Mouse (Mus musculus) G1E-ER4 (cell line): ENCODE measurements around the gene Notch4. TPM values are rescaled to one million over a fixed set of nuclear protein-coding genes. Genes with fewer than 3 reads are reported as not detected.

Experiments
- GATA1 ChIP-seq: IDR thresholded peaks from one replicate; pipeline ENCODE4 v1.8.0; 2012; ENCODE audit warnings: low read length, inconsistent platforms
- polyA plus RNA-seq: library from polyadenylated mRNA; stranded (reverse); fragments of >175 nt; gene quantifications from 2 replicates; pipeline ENCODE4 v1.2.3, GENCODE M21; 2012

The Notch4 gene
- polyA plus RNA-seq, 1 experiment, result 0.78 TPM

GRCm38 (mm10) chr17:34588767-34589166, 24.7 kb downstream of the Notch4 start:
- TF ChIP-seq GATA1, result no peak

- no peak for TF ChIP-seq GATA1
Observed at GRCm38 (mm10) chr17:34589206-34589605, 25.1 kb downstream of the Notch4 start.

GRCm38 (mm10) chr17:34589681-34590101, 25.6 kb downstream of the Notch4 start, which contains the start of gene Gpsm3:
TSS of gene Gpsm3 (plus strand) at chr17:34589806.
- TF ChIP-seq GATA1, result no peak

- TF ChIP-seq GATA1, result no peak
Observed at GRCm38 (mm10) chr17:34590154-34590987, 26.3 kb downstream of the Notch4 start.

- no peak for TF ChIP-seq GATA1
Observed at GRCm38 (mm10) chr17:34591029-34591993, 27.2 kb downstream of the Notch4 start, which contains the start of gene Pbx2. TSS of gene Pbx2 (plus strand) at chr17:34591266.

- no peak for TF ChIP-seq GATA1
Observed at GRCm38 (mm10) chr17:34591994-34592375, 27.9 kb downstream of the Notch4 start.

- no peak for TF ChIP-seq GATA1
Observed at GRCm38 (mm10) chr17:34592581-34593549, 28.8 kb downstream of the Notch4 start.

GRCm38 (mm10) chr17:34593752-34594525, 29.9 kb downstream of the Notch4 start:
- TF ChIP-seq GATA1, result no peak

GRCm38 (mm10) chr17:34596098-34596497, 32.0 kb downstream of the Notch4 start:
- TF ChIP-seq GATA1, result no peak

GRCm38 (mm10) chr17:34597566-34598095, 33.6 kb downstream of the Notch4 start, which contains the start of gene Ager:
TSS of gene Ager (plus strand) at chr17:34597862.
- TF ChIP-seq GATA1, result no peak

GRCm38 (mm10) chr17:34599891-34600290, 35.8 kb downstream of the Notch4 start:
- no peak for TF ChIP-seq GATA1

GRCm38 (mm10) chr17:34601796-34602195, 37.7 kb downstream of the Notch4 start:
- no peak for TF ChIP-seq GATA1

- no peak for TF ChIP-seq GATA1
Observed at GRCm38 (mm10) chr17:34603375-34604060, 39.5 kb downstream of the Notch4 start, which contains the start of gene Rnf5. TSS of gene Rnf5 (minus strand) at chr17:34603690.
